8 mouse cellular contexts compared by ENCODE assay signal in the genomic region with DNA sequence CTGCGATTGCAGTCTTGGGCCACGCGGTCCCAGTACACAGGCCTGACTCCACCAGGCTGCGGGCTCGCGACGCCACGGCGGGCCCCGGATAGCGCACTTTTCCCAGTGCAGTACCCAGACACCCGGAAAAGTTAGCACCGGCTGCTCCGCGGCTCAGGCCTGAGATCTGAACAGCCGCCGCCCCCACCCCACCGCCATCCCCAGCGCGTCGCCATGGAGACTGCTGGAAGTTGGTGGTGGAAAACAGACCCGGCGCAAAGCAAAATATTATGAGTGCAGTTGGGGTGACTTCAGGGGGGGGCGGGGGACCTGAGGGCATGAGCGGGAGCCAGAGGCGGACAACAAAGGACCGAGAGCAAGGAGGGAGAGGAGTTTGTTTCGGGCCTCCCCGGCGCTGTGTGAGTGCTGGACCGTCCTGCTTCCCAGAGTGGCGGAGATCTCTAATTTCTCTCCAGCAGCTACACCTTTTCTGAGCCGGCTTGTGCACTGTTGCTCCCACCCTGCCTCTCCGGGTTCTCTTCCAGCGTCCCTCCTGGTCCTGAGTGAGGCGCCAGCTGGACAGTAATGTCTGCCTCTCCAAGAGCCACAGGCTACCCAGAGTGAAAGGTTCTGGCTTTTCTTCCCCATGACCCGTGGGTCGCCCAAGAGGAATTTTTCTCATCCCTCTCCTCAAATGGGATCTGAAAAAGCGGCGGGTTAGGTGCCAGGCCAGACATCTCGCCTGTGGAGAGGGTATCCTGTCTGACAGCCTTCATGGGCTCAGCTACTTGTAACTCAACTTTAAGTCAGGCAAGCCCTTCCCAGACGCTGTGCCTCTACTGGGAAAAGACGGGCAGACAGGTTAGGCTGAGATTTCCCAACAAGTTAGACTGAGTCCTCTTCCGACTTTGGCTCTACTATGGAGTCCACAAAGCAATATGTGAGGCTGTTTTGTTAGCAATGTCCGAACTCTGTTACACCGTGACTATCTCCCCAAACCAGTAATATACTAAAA. TPM values are rescaled to one million over a fixed set of nuclear protein-coding genes. Genes with fewer than 3 reads are reported as not detected.
DNase-seq lines count a peak whose midpoint lies in the region; ATAC-seq and TF ChIP-seq lines count a peak whose summit lies in the region.

No protein-coding gene starts in this region.

- H3K36me3 ChIP-seq in forebrain, postnatal 0 days (ENCODE audit: insufficient read depth) = no peaks in the 10 kb centered on the region
- no peaks in the 10 kb centered on the region for H3K36me3 ChIP-seq in midbrain, embryonic 13.5 days

- no peak overlapping the region for H3K9ac ChIP-seq in forebrain, postnatal 0 days
- peak overlapping the region; percentile 74 for H3K9ac ChIP-seq in midbrain, embryonic 13.5 days (replicated peaks)

- no peaks in the 10 kb centered on the region for H3K9me3 ChIP-seq in forebrain, postnatal 0 days (ENCODE audit: low read length)
- no peaks in the 10 kb centered on the region for H3K9me3 ChIP-seq in midbrain, embryonic 13.5 days

- peak; percentile 30 for DNase-seq in kidney, postnatal 10 days
- no peak for DNase-seq in kidney, postnatal 25 days
- DNase-seq in brain, embryonic 14.5 days (ENCODE audit: low read depth) = peak; percentile 84
- DNase-seq in forebrain, postnatal 0 days = peak; percentile 64
- no peak for DNase-seq in thymus, postnatal 14 days
- no peak for DNase-seq in left cerebral cortex, postnatal 25 days (ENCODE audit: low spot score in 2 of 2)
- DNase-seq in spleen, postnatal 36 days (ENCODE audit: low spot score in 2 of 2) = no peak

- H3K27ac ChIP-seq in forebrain, postnatal 0 days (ENCODE audit: low read depth, low read length) = no peak overlapping the region
- H3K27ac ChIP-seq in midbrain, embryonic 13.5 days = peak overlapping the region; percentile 92

- peak; percentile 78 for ATAC-seq in forebrain, postnatal 0 days
- peak; percentile 62 for ATAC-seq in midbrain, embryonic 13.5 days

- no peak for TF ChIP-seq POLR2A in brain, embryonic 14.5 days (IDR thresholded peaks at IDR 0.05; ENCODE audit: borderline replicate concordance, extremely low read depth, insufficient read depth, insufficient read length, poor library complexity, severe bottlenecking)

- intact Hi-C loops in left cerebral cortex, postnatal 25 days (cut with DNase I) = no loop called here

- H3K4me1 ChIP-seq in forebrain, postnatal 0 days (ENCODE audit: insufficient read depth) = peaks cover 9% of the 10 kb centered on the region; the same call in 1 of the 2 replicates
- peaks cover 76% of the 10 kb centered on the region for H3K4me1 ChIP-seq in midbrain, embryonic 13.5 days (replicated peaks)

- H3K27me3 ChIP-seq in forebrain, postnatal 0 days (ENCODE audit: insufficient read depth, low read length) = peaks cover 30% of the 10 kb centered on the region
- peaks cover 29% of the 10 kb centered on the region for H3K27me3 ChIP-seq in midbrain, embryonic 13.5 days

- WGBS in forebrain, postnatal 0 days = 11% methylated on average over 46 of the region's 46 CpGs
- 6% methylated on average over 46 of the region's 46 CpGs for whole genome bisulfite sequencing in midbrain, embryonic 13.5 days

- no peak for TF ChIP-seq CTCF in brain, embryonic 14.5 days (IDR thresholded peaks at IDR 0.05; ENCODE audit: borderline replicate concordance, extremely low read depth, insufficient read depth, insufficient read length)
- no peak for TF ChIP-seq CTCF in forebrain, postnatal 0 days (IDR thresholded peaks at IDR 0.05; ENCODE audit: low read depth)

- H3K4me2 ChIP-seq in forebrain, postnatal 0 days (ENCODE audit: low read depth) = peak overlapping the region; percentile 84
- H3K4me2 ChIP-seq in midbrain, embryonic 13.5 days (replicated peaks) = peak overlapping the region; percentile 78

- peak overlapping the region; percentile 23 for H3K4me3 ChIP-seq in forebrain, postnatal 0 days (ENCODE audit: low read depth, low read length)
- H3K4me3 ChIP-seq in midbrain, embryonic 13.5 days (replicated peaks) = peak overlapping the region; percentile 46

RNA-seq across cellular contexts. Expression of gene Rfx4, which starts 4.6 kb away (rescaled TPM):
- 20.4 and 27.9 TPM in 2 replicates for polyA plus RNA-seq in brain, embryonic 14.5 days (2012; rRNA removed)
- total RNA-seq in forebrain, postnatal 0 days (2014; rRNA removed) = 5.2 and 8.1 TPM in 2 replicates
- 5.6 and 7.3 TPM in 2 replicates for polyA plus RNA-seq in forebrain, postnatal 0 days (2015; fragmentation: Nextera tagmentation; extraction: Ambion mirVana)
- 29.0 and 34.3 TPM in 2 replicates for polyA plus RNA-seq in midbrain, embryonic 13.5 days (2015; fragmentation: Nextera tagmentation; extraction: Ambion mirVana)
- total RNA-seq in left cerebral cortex, postnatal 25 days (2021) = 10 to 100 TPM; 11.4 to 12.3 TPM

Comparison
In these comparisons a context has a peak if more than half of its experiments do, and no peak if none do; other contexts are left out.
1. DNase-seq: peak in kidney, postnatal 10 days (single experiment), brain, embryonic 14.5 days (single experiment) and forebrain, postnatal 0 days (single experiment); none in kidney, postnatal 25 days (0 of 2), thymus, postnatal 14 days (single experiment), left cerebral cortex, postnatal 25 days (0 of 2) and spleen, postnatal 36 days (0 of 2).